ENCODE assay signal across 8 mouse cellular contexts in genomic region chr3:135422232-135422855, GRCm38 (mm10). TPM values are rescaled to one million over a fixed set of nuclear protein-coding genes. Genes with fewer than 3 reads are reported as not detected.
DNase-seq lines count a peak whose midpoint lies in the region; ATAC-seq and TF ChIP-seq lines count a peak whose summit lies in the region.

No protein-coding gene starts in this region.

- H3K4me2 ChIP-seq in heart, embryonic 12.5 days, result peak overlapping the region; percentile 67
- H3K4me2 ChIP-seq in forebrain, embryonic 14.5 days (ENCODE audit: low read length), result peak overlapping the region; percentile 74
- peak overlapping the region; percentile 81 for H3K4me2 ChIP-seq in liver, postnatal 0 days (ENCODE audit: low read depth, low read length)

- no peaks in the 10 kb centered on the region for H3K27me3 ChIP-seq in heart, embryonic 12.5 days (replicated peaks)
- H3K27me3 ChIP-seq in ES-Bruce4 (ENCODE audit: control insufficient read depth, insufficient read depth, low read length, poor library complexity, severe bottlenecking), result no peaks in the 10 kb centered on the region
- no peaks in the 10 kb centered on the region for H3K27me3 ChIP-seq in forebrain, embryonic 14.5 days (replicated peaks; ENCODE audit: control insufficient read depth, insufficient read depth, low read length)
- no peaks in the 10 kb centered on the region for H3K27me3 ChIP-seq in liver, postnatal 0 days (ENCODE audit: insufficient read depth, low read length)

- H3K4me3 ChIP-seq in heart, embryonic 12.5 days, result peak overlapping the region; percentile 63
- H3K4me3 ChIP-seq in ES-Bruce4 (ENCODE audit: low read depth, low read length), result peak overlapping the region; percentile 95
- peak overlapping the region; percentile 57 for H3K4me3 ChIP-seq in forebrain, embryonic 14.5 days (ENCODE audit: low read depth, low read length)
- H3K4me3 ChIP-seq in liver, postnatal 0 days (ENCODE audit: low read depth, low read length), result peak overlapping the region; percentile 75

- H3K36me3 ChIP-seq in heart, embryonic 12.5 days, result no peaks in the 10 kb centered on the region
- no peaks in the 10 kb centered on the region; the same call in 1 of the 2 replicates for H3K36me3 ChIP-seq in ES-Bruce4 (ENCODE audit: control insufficient read depth, insufficient read depth, low read length, poor library complexity, severe bottlenecking)
- no peaks in the 10 kb centered on the region for H3K36me3 ChIP-seq in forebrain, embryonic 14.5 days (ENCODE audit: control insufficient read depth, insufficient read depth, low read length)
- H3K36me3 ChIP-seq in liver, postnatal 0 days (replicated peaks; ENCODE audit: insufficient read depth, low read length), result no peaks in the 10 kb centered on the region

- no peak for TF ChIP-seq CTCF in ES-Bruce4 (IDR thresholded peaks at IDR 0.05; ENCODE audit: low read depth, low read length)
- TF ChIP-seq CTCF in liver, postnatal 0 days (IDR thresholded peaks at IDR 0.05; ENCODE audit: low read depth), result no peak

- TF ChIP-seq POLR2A in ES-Bruce4 (IDR thresholded peaks at IDR 0.05; ENCODE audit: insufficient read depth, low read length), result no peak

- WGBS in heart, embryonic 12.5 days, result 20% methylated on average over 8 of the region's 8 CpGs
- WGBS in forebrain, embryonic 14.5 days, result 34% methylated on average over 8 of the region's 8 CpGs
- WGBS in liver, postnatal 0 days (ENCODE audit: insufficient replicate concordance), result 13% methylated on average over 8 of the region's 8 CpGs

- no peak for DNase-seq in heart, adult 18-20 months
- DNase-seq in forebrain, embryonic 14.5 days (ENCODE audit: low spot score), result no peak
- no peak for DNase-seq in liver, postnatal 0 days
- no peak for DNase-seq in gastrocnemius, postnatal 10 days
- DNase-seq in natural killer cell, adult 2 months (ENCODE audit: low spot score in 2 of 2), result no peak
- DNase-seq in left cerebral cortex, adult 8-10 months (ENCODE audit: low spot score in 2 of 2), result no peak

- peak overlapping the region; percentile 89 for H3K27ac ChIP-seq in heart, embryonic 12.5 days (ENCODE audit: poor library complexity, severe bottlenecking)
- peak overlapping the region; percentile 74 for H3K27ac ChIP-seq in ES-Bruce4 (ENCODE audit: insufficient read depth, low read length)
- H3K27ac ChIP-seq in forebrain, embryonic 14.5 days (ENCODE audit: low read depth, low read length), result peak overlapping the region; percentile 95
- H3K27ac ChIP-seq in liver, postnatal 0 days (ENCODE audit: low read depth), result peak overlapping the region; percentile 96

- TF ChIP-seq EP300 in ES-Bruce4 (IDR thresholded peaks at IDR 0.05; ENCODE audit: insufficient read depth, low read depth, low read length), result no peak
- no peak for TF ChIP-seq EP300 in liver, postnatal 0 days (IDR thresholded peaks at IDR 0.05; ENCODE audit: low read depth)

- no peak for ATAC-seq in heart, embryonic 12.5 days (ENCODE audit: insufficient number of reproducible peaks, low FRiP score)
- ATAC-seq in forebrain, embryonic 14.5 days, result no peak
- no peak for ATAC-seq in liver, postnatal 0 days

- peak overlapping the region; percentile 86 for H3K9ac ChIP-seq in heart, embryonic 12.5 days
- H3K9ac ChIP-seq in ES-Bruce4 (ENCODE audit: low read depth, poor library complexity, severe bottlenecking), result peak overlapping the region; percentile 63
- peak overlapping the region; percentile 80 for H3K9ac ChIP-seq in forebrain, embryonic 14.5 days (ENCODE audit: low read length)
- peak overlapping the region; percentile 87 for H3K9ac ChIP-seq in liver, postnatal 0 days (replicated peaks)

- H3K4me1 ChIP-seq in heart, embryonic 12.5 days (replicated peaks), result peaks cover 11% of the 10 kb centered on the region; the same call in 1 of the 2 replicates
- peaks cover 2% of the 10 kb centered on the region for H3K4me1 ChIP-seq in ES-Bruce4 (ENCODE audit: control insufficient read depth, insufficient read depth, low read length)
- H3K4me1 ChIP-seq in forebrain, embryonic 14.5 days (ENCODE audit: control insufficient read depth, insufficient read depth, low read length), result peaks cover 13% of the 10 kb centered on the region
- peaks cover 12% of the 10 kb centered on the region for H3K4me1 ChIP-seq in liver, postnatal 0 days (ENCODE audit: insufficient read depth)

- no peaks in the 10 kb centered on the region for H3K9me3 ChIP-seq in heart, embryonic 12.5 days (replicated peaks)
- H3K9me3 ChIP-seq in ES-Bruce4 (replicated peaks; ENCODE audit: control insufficient read depth, insufficient read depth, low read length, poor library complexity, severe bottlenecking), result no peaks in the 10 kb centered on the region
- no peaks in the 10 kb centered on the region for H3K9me3 ChIP-seq in forebrain, embryonic 14.5 days (replicated peaks; ENCODE audit: control insufficient read depth, low read length)
- H3K9me3 ChIP-seq in liver, postnatal 0 days (ENCODE audit: low read length), result no peaks in the 10 kb centered on the region

RNA-seq across cellular contexts. Expression of gene Cisd2, which starts 1.4 kb away (rescaled TPM):
- polyA plus RNA-seq in heart, embryonic 12.5 days (2016; fragmentation: Nextera tagmentation; extraction: Ambion mirVana), result 58.9 and 60.0 TPM in 2 replicates
- total RNA-seq in heart, adult 18-20 months (2021), result 10 to 100 TPM; 44.1 to 49.3 TPM
- 24.7 and 26.2 TPM in 2 replicates for polyA plus RNA-seq in ES-Bruce4 (2011; ENCODE audit: insufficient read depth, insufficient read length, low read depth, missing spikeins)
- 42.5 and 49.5 TPM in 2 replicates for polyA plus RNA-seq in forebrain, embryonic 14.5 days (2014; fragmentation: Nextera tagmentation; extraction: Ambion mirVana)
- 24.9 and 26.6 TPM in 2 replicates for polyA plus RNA-seq in liver, postnatal 0 days (2015; fragmentation: Nextera tagmentation; extraction: Ambion mirVana)
- total RNA-seq in gastrocnemius, postnatal 10 days (2021), result 10 to 100 TPM; 21.3 to 21.8 TPM
- 10 to 100 TPM; 34.6 to 37.2 (median 35.7) TPM for total RNA-seq in left cerebral cortex, adult 8-10 months (2022)

RNA-seq across cellular contexts. Expression of gene Ube2d3, which starts 15.6 kb away (rescaled TPM):
- polyA plus RNA-seq in heart, embryonic 12.5 days (2016; fragmentation: Nextera tagmentation; extraction: Ambion mirVana), result 447 and 459 TPM in 2 replicates
- total RNA-seq in heart, adult 18-20 months (2021), result 100 to 1,000 TPM; 365 to 406 TPM
- 485 and 516 TPM in 2 replicates for polyA plus RNA-seq in ES-Bruce4 (2011; ENCODE audit: insufficient read depth, insufficient read length, low read depth, missing spikeins)
- 473 and 475 TPM in 2 replicates for polyA plus RNA-seq in forebrain, embryonic 14.5 days (2014; fragmentation: Nextera tagmentation; extraction: Ambion mirVana)
- polyA plus RNA-seq in liver, postnatal 0 days (2015; fragmentation: Nextera tagmentation; extraction: Ambion mirVana), result 298 and 303 TPM in 2 replicates
- 100 to 1,000 TPM; 340 to 341 TPM for total RNA-seq in gastrocnemius, postnatal 10 days (2021)
- total RNA-seq in left cerebral cortex, adult 8-10 months (2022), result 100 to 1,000 TPM; 215 to 235 (median 222) TPM
